Mouse (Mus musculus) midbrain, embryonic 14.5 days (tissue): ENCODE measurements at regions not wholly inside any gene's neighbourhood (a gene's known extent, or its start where the extent isn't known, plus 50 kb on each side); places are given as distances from the start of the nearest gene placed in this dataset.

Experiments used
- ATAC-seq: fragments of 200-750 bp; cut with Nextera tagmentation; 2 replicates; pipeline ENCODE4 v1.8.0; 2017; ENCODE audit warnings: moderate number of reproducible peaks, moderate library complexity; ENCODE audit not compliant: low FRiP score, low TSS enrichment
- DNase-seq: peaks from one replicate; pipeline ENCODE4 v3.0.0-alpha.2; 2015
- H3K27ac ChIP-seq: fragments of 300-500 bp; sonication (generic); replicated peaks from 2 replicates; pipeline ENCODE4 v1.5.1; 2014; ENCODE audit warnings: mild to moderate bottlenecking, low read depth, low read length, moderate library complexity
- H3K27me3 ChIP-seq: fragments of 300-500 bp; sonication (generic); 2 replicates; pipeline ENCODE4 v1.6.1; 2014; ENCODE audit warnings: low read length, control low read depth, mixed read lengths; ENCODE audit not compliant: control insufficient read depth, insufficient read depth
- H3K36me3 ChIP-seq: fragments of 300-500 bp; sonication (generic); 2 replicates; pipeline ENCODE4 v1.6.1; 2014; ENCODE audit warnings: low read length, control low read depth; ENCODE audit not compliant: control insufficient read depth, insufficient read depth
- H3K4me1 ChIP-seq: fragments of 300-500 bp; sonication (generic); 2 replicates; pipeline ENCODE4 v1.6.1; 2014; ENCODE audit warnings: mild to moderate bottlenecking, antibody characterized with exemption, low read length, control low read depth; ENCODE audit not compliant: control insufficient read depth, insufficient read depth
- H3K4me2 ChIP-seq: fragments of 300-500 bp; sonication (generic); 2 replicates; pipeline ENCODE4 v1.6.1; 2014; ENCODE audit warnings: mild to moderate bottlenecking, low read length, moderate library complexity
- H3K4me3 ChIP-seq: fragments of 300-500 bp; sonication (generic); replicated peaks from 2 replicates; pipeline ENCODE4 v1.5.1; 2014; ENCODE audit warnings: low read depth, low read length
- H3K9ac ChIP-seq: fragments of 300-500 bp; sonication (generic); replicated peaks from 2 replicates; pipeline ENCODE4 v1.6.1; 2014; ENCODE audit warnings: mild to moderate bottlenecking, low read length, moderate library complexity
- H3K9me3 ChIP-seq: fragments of 300-500 bp; sonication (generic); 2 replicates; pipeline ENCODE4 v1.6.1; 2016; ENCODE audit warnings: low read length, control low read depth, mixed read lengths; ENCODE audit not compliant: control insufficient read depth
- WGBS: fragments of 180-500 bp; shearing (Covaris S2); extraction: QIAGEN DNeasy Blood & Tissue Kit; methylation state at CpG from one replicate; pipeline ENCODE4 v1.1.7; 2014; 5-methylcytosine and 5-hydroxymethylcytosine counted together

GRCm38 (mm10) chr8:49243002-49243401 lies 399.3 kb upstream of the Tenm3 start:
- no peak for ATAC-seq

DNA sequence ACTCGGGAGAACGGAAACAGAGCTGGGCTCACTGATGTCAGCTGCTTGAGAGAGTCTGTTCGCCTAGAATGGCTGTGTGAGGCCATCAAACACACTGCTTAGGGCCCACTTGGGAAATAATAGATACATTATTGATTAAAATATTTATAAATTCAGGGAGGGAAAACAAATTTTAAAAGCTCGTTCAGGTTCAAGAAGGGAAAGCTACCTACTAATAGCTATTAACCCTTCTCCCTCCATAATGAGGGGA lies 393.0 kb upstream of the Tenm3 start:
- Histone ChIP-seq H3K27me3 (no peaks in the 10 kb centered on the region), H3K27ac (no peak overlapping the region), H3K4me2 (no peak overlapping the region), H3K4me1 (peaks cover 3% of the 10 kb centered on the region; the same call in 1 of the 2 replicates), H3K36me3 (no peaks in the 10 kb centered on the region), H3K9me3 (no peaks in the 10 kb centered on the region), H3K4me3 (no peak overlapping the region), H3K9ac (no peak overlapping the region)
- WGBS: 50% methylated on average over 4 of the region's 4 CpGs
- DNase-seq: peak; percentile 8
- ATAC-seq: no peak

More at GRCm38 (mm10) chr8:49243002-49243401, 399.3 kb upstream of the Tenm3 start:
- H3K4me2 ChIP-seq: no peak overlapping the region
- H3K9ac ChIP-seq: no peak overlapping the region
- no peaks in the 10 kb centered on the region for H3K36me3 ChIP-seq
- no peaks in the 10 kb centered on the region for H3K9me3 ChIP-seq
- no peak for DNase-seq
- H3K4me1 ChIP-seq: no peaks in the 10 kb centered on the region
- no peaks in the 10 kb centered on the region for H3K27me3 ChIP-seq
- 33% methylated on average over 5 of the region's 5 CpGs for WGBS
- H3K27ac ChIP-seq: no peak overlapping the region
- no peak overlapping the region for H3K4me3 ChIP-seq

GRCm38 (mm10) chr8:49236021-49236821 lies 392.5 kb upstream of the Tenm3 start:
- ATAC-seq: no peak; the same call in 1 of the 2 replicates
- 61% methylated on average over 7 of the region's 7 CpGs for WGBS

GRCm38 (mm10) chr8:49223841-49224420 lies 380.2 kb upstream of the Tenm3 start:
- Histone ChIP-seq H3K27ac (no peak overlapping the region), H3K9ac (no peak overlapping the region), H3K36me3 (no peaks in the 10 kb centered on the region), H3K27me3 (no peaks in the 10 kb centered on the region), H3K9me3 (no peaks in the 10 kb centered on the region), H3K4me1 (no peaks in the 10 kb centered on the region), H3K4me2 (no peak overlapping the region), H3K4me3 (no peak overlapping the region)
- 59% methylated on average over 18 of the region's 18 CpGs for WGBS
- ATAC-seq (no peak), DNase-seq (peak; percentile 11)

More at GRCm38 (mm10) chr8:49236021-49236821, 392.5 kb upstream of the Tenm3 start:
- no peaks in the 10 kb centered on the region for H3K36me3 ChIP-seq
- DNase-seq: peak; percentile 27
- H3K4me1 ChIP-seq: peaks cover 3% of the 10 kb centered on the region; the same call in 1 of the 2 replicates
- no peak overlapping the region for H3K9ac ChIP-seq
- H3K9me3 ChIP-seq: no peaks in the 10 kb centered on the region
- 0 out of 2 replicates have a peak overlapping the region, but pooled peaks have one; percentile 22 for H3K27ac ChIP-seq
- H3K4me2 ChIP-seq: no peak overlapping the region
- no peak overlapping the region for H3K4me3 ChIP-seq
- H3K27me3 ChIP-seq: no peaks in the 10 kb centered on the region

GRCm38 (mm10) chr8:49195333-49195640 lies 351.5 kb upstream of the Tenm3 start:
- ATAC-seq: no peak
- no peak for DNase-seq
- H3K9ac ChIP-seq: no peak overlapping the region
- no peak overlapping the region for H3K4me2 ChIP-seq
- H3K36me3 ChIP-seq: no peaks in the 10 kb centered on the region
- H3K9me3 ChIP-seq: no peaks in the 10 kb centered on the region
- peak overlapping the region; percentile 47 for H3K27ac ChIP-seq
- peaks cover 11% of the 10 kb centered on the region for H3K4me1 ChIP-seq
- no peak overlapping the region for H3K4me3 ChIP-seq
- WGBS: 45% methylated on average over 4 of the region's 4 CpGs
- H3K27me3 ChIP-seq: no peaks in the 10 kb centered on the region

- Histone ChIP-seq H3K9me3 (no peaks in the 10 kb centered on the region), H3K4me1 (peaks cover 11% of the 10 kb centered on the region), H3K4me2 (no peak overlapping the region), H3K36me3 (no peaks in the 10 kb centered on the region), H3K27ac (peak overlapping the region; percentile 47), H3K27me3 (no peaks in the 10 kb centered on the region), H3K4me3 (no peak overlapping the region), H3K9ac (no peak overlapping the region)
- ATAC-seq (peak; percentile 58), DNase-seq (peak; percentile 67)
- 23% methylated on average over 11 of the region's 11 CpGs for WGBS
These were observed 351.0 kb upstream of the Tenm3 start for GRCm38 (mm10) chr8:49194592-49195332.

DNA sequence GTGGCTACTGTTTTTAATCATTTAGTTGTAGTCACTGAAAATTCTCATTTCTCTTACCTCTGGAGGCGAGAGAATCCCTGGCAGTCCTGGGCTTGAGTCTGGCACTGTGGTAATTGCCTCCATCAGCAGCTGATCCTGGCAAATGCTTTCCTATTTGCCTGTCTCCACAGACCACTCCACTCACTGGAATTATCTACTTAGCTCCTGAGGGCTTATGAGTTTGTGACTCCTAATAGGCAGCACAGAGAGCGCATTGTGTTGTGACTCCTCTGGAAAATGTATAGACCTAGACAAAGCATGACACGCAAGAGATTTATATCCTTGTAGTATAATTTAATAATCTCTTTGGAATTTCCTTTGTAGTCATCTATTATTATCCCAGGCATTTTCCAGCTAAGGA lies 343.1 kb upstream of the Tenm3 start:
- Histone ChIP-seq H3K9ac (no peak overlapping the region), H3K27ac (peak overlapping the region; percentile 10; the same call in 1 of the 2 replicates), H3K4me3 (no peak overlapping the region), H3K27me3 (no peaks in the 10 kb centered on the region), H3K4me1 (0 out of 2 replicates have a peak, but pooled peaks cover 3% of the 10 kb centered on the region), H3K4me2 (no peak overlapping the region), H3K9me3 (no peaks in the 10 kb centered on the region; the same call in 1 of the 2 replicates), H3K36me3 (no peaks in the 10 kb centered on the region)
- 50% methylated on average over 3 of the region's 3 CpGs for WGBS
- peak; percentile 53 for DNase-seq
- no peak for ATAC-seq

GRCm38 (mm10) chr8:49175386-49175785 lies 331.6 kb upstream of the Tenm3 start:
- H3K9ac ChIP-seq: no peak overlapping the region
- H3K4me1 ChIP-seq: no peaks in the 10 kb centered on the region
- H3K36me3 ChIP-seq: no peaks in the 10 kb centered on the region
- WGBS: 91% methylated on average over 4 of the region's 4 CpGs
- no peak overlapping the region for H3K4me2 ChIP-seq
- H3K4me3 ChIP-seq: no peak overlapping the region
- H3K9me3 ChIP-seq: no peaks in the 10 kb centered on the region
- DNase-seq (no peak), ATAC-seq (no peak)
- H3K27me3 ChIP-seq: no peaks in the 10 kb centered on the region
- H3K27ac ChIP-seq: no peak overlapping the region
